Mouse (Mus musculus): ENCODE measurements around the gene Alms1. TPM values are rescaled to one million over a fixed set of nuclear protein-coding genes. Genes with fewer than 3 reads are reported as not detected.

Gene Alms1
- 4.3 and 4.7 TPM in 2 replicates for polyA plus RNA-seq (2014; fragmentation: Nextera tagmentation; extraction: Ambion mirVana)

DNA sequence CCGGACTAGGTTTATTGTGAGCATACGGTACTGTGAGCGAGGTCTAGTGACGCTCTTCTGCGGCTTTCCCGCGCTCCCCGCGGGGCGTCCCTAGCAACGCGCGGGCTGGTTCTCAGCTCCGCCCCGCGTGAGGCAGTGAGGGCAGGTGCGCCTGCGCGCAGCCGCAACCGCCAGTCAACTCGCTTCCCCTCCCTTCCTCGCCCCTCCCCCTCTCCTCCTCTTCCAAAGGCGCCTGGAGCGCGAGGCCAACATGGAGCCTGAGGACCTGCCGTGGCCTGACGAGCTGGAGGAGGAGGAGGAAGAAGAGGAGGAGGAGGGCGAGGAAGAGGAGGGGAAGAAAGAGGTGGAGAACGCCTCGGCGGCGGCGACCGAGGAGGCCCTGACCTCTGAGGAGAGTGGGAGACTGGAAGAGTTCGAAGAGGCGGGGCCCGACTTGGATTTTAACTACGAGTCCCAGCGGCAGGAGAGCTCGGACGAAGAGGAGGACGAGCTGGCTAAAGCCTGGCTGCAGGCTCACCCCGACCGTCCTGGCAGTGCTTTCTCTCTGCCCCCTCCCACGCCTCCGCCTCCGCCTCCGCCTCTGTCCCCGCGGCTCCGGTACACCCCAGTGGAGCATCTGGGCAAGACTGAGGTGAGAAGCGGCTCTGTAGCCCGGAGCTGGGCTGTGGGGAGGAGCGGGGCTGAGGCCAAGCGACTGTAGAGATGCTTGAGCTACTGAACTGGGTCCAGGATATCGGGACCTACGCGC lies at the start of gene Alms1:
Gene Alms1, plus strand, starts transcription at position 136 of the 748 bp plus-strand sequence.
- ATAC-seq (replicated peaks; ENCODE audit: insufficient number of reproducible peaks, low FRiP score, low TSS enrichment) = peak; percentile 94
- Histone ChIP-seq H3K36me3 (ENCODE audit: control insufficient read depth, insufficient read depth, low read length) (no peaks in the 10 kb centered on the region), H3K9me3 (replicated peaks; ENCODE audit: control insufficient read depth, low read length) (no peaks in the 10 kb centered on the region), H3K27ac (ENCODE audit: low read depth, low read length) (peak within 1 kb of the TSS; percentile 46; the same call in 1 of the 2 replicates), H3K4me1 (ENCODE audit: control insufficient read depth, insufficient read depth, low read length) (0 out of 2 replicates have a peak, but pooled peaks cover 10% of the 10 kb centered on the region), H3K9ac (ENCODE audit: low read depth, low read length) (peak within 1 kb of the TSS; percentile 78), H3K4me2 (peak within 1 kb of the TSS; percentile 71), H3K4me3 (ENCODE audit: low read depth, low read length) (peak within 1 kb of the TSS; percentile 72), H3K27me3 (ENCODE audit: control insufficient read depth, insufficient read depth, low read length) (no peaks in the 10 kb centered on the region)
- WGBS (ENCODE audit: insufficient replicate concordance) = 0% methylated on average over 58 of the region's 59 CpGs

DNA sequence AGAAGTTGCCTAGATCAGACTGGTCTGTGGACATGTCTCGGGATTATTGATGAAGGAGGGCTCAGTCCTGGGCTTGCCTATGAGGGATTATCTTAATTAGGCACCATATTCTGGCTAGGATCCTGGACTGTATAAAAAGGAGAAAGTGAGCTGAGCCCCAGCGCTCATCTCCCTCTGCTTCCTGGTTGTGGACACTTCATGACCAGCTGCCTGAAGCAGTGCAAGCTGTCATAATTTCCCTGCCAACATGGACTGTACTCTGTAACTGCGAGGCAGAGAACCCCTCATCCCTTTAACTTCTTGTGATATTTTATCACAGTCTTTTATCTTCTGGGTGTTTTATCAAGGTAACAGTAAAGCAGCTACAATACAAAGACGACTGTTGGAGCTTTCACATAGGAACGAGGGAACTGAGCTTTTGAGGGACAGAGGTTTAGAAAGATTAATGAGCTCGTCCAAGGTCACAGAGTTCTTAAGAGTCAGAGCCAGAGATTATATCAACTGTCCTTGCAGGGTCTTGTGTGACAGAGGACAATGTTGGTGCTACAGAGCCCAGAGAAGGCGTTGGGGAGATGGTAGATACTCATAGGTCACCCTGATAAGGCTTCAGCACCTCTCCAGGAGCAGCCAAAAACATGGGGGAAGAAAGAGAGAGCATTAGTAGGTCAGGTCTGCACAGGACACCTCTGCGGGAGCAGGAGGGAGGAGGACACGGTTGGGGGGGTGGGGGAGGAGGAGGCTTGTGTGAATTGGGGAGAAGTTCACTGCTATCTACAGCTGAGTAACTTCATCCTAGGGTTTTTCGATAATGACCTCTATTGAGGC lies 43.8 kb upstream of the Alms1 start:
- H3K27me3 ChIP-seq (ENCODE audit: control insufficient read depth, insufficient read depth, low read length) = no peaks in the 10 kb centered on the region

DNA sequence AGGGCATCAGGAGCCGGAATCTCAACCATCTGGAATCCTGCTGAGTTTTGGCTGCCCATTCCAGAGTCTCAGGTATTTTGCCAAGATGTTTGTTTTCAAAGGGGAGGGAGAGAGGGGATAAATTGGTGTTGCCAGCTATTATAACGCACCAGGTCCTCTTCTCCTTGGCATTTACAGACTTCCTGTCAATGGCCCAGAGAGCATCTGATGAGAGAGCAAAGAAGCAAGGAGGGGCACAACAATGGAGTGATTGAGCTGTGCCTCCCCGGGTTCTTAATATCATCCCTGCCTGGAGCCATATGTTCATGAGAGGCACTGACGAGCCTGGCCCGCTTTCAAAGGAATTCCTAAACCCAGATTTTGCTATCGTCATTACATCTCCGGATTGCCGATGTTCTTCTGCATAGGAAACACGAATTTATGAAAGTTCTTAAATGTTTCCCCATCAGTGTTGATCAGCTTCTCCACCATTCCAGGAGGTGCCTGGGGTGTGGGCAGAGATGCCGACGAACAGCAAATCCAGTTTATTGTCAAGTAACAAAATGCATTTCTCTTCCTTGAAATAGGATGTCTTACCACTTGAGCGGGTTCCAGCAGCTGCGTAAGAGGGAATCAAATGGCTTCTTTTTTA lies 43.0 kb upstream of the Alms1 start:
- H3K27me3 ChIP-seq (ENCODE audit: control insufficient read depth, insufficient read depth, low read length) = no peaks in the 10 kb centered on the region
- no peak overlapping the region for H3K4me3 ChIP-seq (ENCODE audit: low read depth, low read length)
- no peaks in the 10 kb centered on the region for H3K9me3 ChIP-seq (replicated peaks; ENCODE audit: control insufficient read depth, low read length)
- 73% methylated on average over 13 of the region's 13 CpGs for WGBS (ENCODE audit: insufficient replicate concordance)
- no peaks in the 10 kb centered on the region for H3K36me3 ChIP-seq (ENCODE audit: control insufficient read depth, insufficient read depth, low read length)
- H3K4me1 ChIP-seq (ENCODE audit: control insufficient read depth, insufficient read depth, low read length) = no peaks in the 10 kb centered on the region
- no peak overlapping the region for H3K9ac ChIP-seq (ENCODE audit: low read depth, low read length)
- no peak overlapping the region for H3K27ac ChIP-seq (ENCODE audit: low read depth, low read length)
- no peak for ATAC-seq (replicated peaks; ENCODE audit: insufficient number of reproducible peaks, low FRiP score, low TSS enrichment)
- no peak overlapping the region for H3K4me2 ChIP-seq

More for the DNA sequence above, 43.8 kb upstream of the Alms1 start:
- no peak for ATAC-seq (replicated peaks; ENCODE audit: insufficient number of reproducible peaks, low FRiP score, low TSS enrichment)
- 62% methylated on average over 10 of the region's 10 CpGs for WGBS (ENCODE audit: insufficient replicate concordance)
- no peaks in the 10 kb centered on the region for H3K9me3 ChIP-seq (replicated peaks; ENCODE audit: control insufficient read depth, low read length)
- H3K9ac ChIP-seq (ENCODE audit: low read depth, low read length) = no peak overlapping the region
- no peaks in the 10 kb centered on the region for H3K36me3 ChIP-seq (ENCODE audit: control insufficient read depth, insufficient read depth, low read length)
- no peak overlapping the region for H3K27ac ChIP-seq (ENCODE audit: low read depth, low read length)
- no peak overlapping the region for H3K4me3 ChIP-seq (ENCODE audit: low read depth, low read length)
- H3K4me2 ChIP-seq = no peak overlapping the region
- no peaks in the 10 kb centered on the region for H3K4me1 ChIP-seq (ENCODE audit: control insufficient read depth, insufficient read depth, low read length)

DNA sequence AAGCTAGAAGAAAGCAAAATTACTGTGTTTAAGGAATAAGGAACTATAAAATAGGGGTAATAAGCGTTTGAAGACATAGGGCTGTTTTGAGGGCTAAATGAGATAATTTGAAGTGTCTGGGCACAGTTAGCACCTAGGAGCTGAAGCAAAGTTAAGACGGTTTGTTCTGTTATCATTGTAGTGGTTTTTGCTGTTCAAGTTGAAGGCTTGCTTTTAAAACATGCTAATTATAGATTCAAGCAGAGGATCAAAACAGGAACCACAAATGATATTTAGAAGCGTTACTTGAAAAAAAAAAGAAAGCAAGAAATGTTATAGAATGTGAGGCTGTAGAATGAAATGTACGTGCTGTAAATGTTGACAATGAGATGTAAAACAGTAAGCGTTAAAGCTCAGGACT lies 39.7 kb upstream of the Alms1 start:
- no peak overlapping the region for H3K9ac ChIP-seq (ENCODE audit: low read depth, low read length)
- no peaks in the 10 kb centered on the region for H3K4me1 ChIP-seq (ENCODE audit: control insufficient read depth, insufficient read depth, low read length)
- WGBS (ENCODE audit: insufficient replicate concordance) = 70% methylated on average over 5 of the region's 5 CpGs
- no peak overlapping the region for H3K27ac ChIP-seq (ENCODE audit: low read depth, low read length)
- no peak overlapping the region for H3K4me2 ChIP-seq
- no peak overlapping the region for H3K4me3 ChIP-seq (ENCODE audit: low read depth, low read length)
- no peak for ATAC-seq (replicated peaks; ENCODE audit: insufficient number of reproducible peaks, low FRiP score, low TSS enrichment)
- no peaks in the 10 kb centered on the region for H3K27me3 ChIP-seq (ENCODE audit: control insufficient read depth, insufficient read depth, low read length)
- H3K9me3 ChIP-seq (replicated peaks; ENCODE audit: control insufficient read depth, low read length) = no peaks in the 10 kb centered on the region
- no peaks in the 10 kb centered on the region for H3K36me3 ChIP-seq (ENCODE audit: control insufficient read depth, insufficient read depth, low read length)

DNA sequence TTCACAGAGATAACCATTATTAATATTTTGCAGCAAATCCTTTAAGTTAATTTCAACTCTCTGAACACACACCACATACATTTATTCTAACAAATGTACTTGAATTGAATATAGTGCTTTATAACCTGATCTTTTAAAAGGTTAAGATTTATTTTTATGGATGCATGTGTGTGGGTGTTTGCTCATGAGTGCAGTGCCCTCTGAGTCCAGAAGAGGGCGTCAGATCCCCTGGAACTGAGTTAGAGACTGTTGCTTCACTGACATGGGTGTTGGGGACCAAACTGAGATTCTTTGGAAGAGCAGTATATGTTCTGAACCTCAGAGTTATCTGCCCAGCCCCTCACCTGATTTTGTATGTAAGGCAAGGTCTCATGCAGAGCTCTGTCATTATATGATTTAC lies 25.0 kb upstream of the Alms1 start:
- no peaks in the 10 kb centered on the region for H3K4me1 ChIP-seq (ENCODE audit: control insufficient read depth, insufficient read depth, low read length)
- no peak overlapping the region for H3K27ac ChIP-seq (ENCODE audit: low read depth, low read length)
- no peak overlapping the region for H3K4me2 ChIP-seq
- no peak for ATAC-seq (replicated peaks; ENCODE audit: insufficient number of reproducible peaks, low FRiP score, low TSS enrichment)
- no peaks in the 10 kb centered on the region for H3K27me3 ChIP-seq (ENCODE audit: control insufficient read depth, insufficient read depth, low read length)
- H3K9me3 ChIP-seq (replicated peaks; ENCODE audit: control insufficient read depth, low read length) = no peaks in the 10 kb centered on the region
- WGBS (ENCODE audit: insufficient replicate concordance) = 24% methylated on average over 1 of the region's 1 CpGs
- H3K36me3 ChIP-seq (ENCODE audit: control insufficient read depth, insufficient read depth, low read length) = no peaks in the 10 kb centered on the region
- no peak overlapping the region for H3K9ac ChIP-seq (ENCODE audit: low read depth, low read length)
- H3K4me3 ChIP-seq (ENCODE audit: low read depth, low read length) = no peak overlapping the region

DNA sequence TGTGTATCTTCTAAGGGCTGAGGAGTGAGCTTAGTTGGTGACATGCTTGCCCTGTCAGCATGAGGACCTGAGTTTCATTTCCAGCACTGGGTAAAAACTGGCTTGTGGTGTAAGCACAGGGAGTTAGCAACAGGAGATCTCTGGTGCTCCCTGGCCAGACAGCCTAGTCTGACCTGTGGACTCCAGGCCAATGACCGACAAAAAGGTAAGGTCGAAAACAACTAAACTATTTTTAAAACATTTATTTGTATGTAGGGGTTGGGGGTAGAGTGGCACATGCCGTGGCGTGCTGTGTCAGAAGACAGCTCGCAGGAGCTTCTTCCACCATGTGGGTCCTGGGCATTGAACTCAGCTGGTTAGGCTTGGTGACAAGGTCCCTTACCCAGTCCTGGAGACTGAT lies 14.5 kb upstream of the Alms1 start:
- ATAC-seq (replicated peaks; ENCODE audit: insufficient number of reproducible peaks, low FRiP score, low TSS enrichment) = no peak
- Histone ChIP-seq H3K27me3 (ENCODE audit: control insufficient read depth, insufficient read depth, low read length) (no peaks in the 10 kb centered on the region), H3K27ac (ENCODE audit: low read depth, low read length) (no peak overlapping the region), H3K4me2 (no peak overlapping the region), H3K9ac (ENCODE audit: low read depth, low read length) (no peak overlapping the region), H3K36me3 (ENCODE audit: control insufficient read depth, insufficient read depth, low read length) (no peaks in the 10 kb centered on the region), H3K4me1 (ENCODE audit: control insufficient read depth, insufficient read depth, low read length) (no peaks in the 10 kb centered on the region), H3K4me3 (ENCODE audit: low read depth, low read length) (no peak overlapping the region), H3K9me3 (replicated peaks; ENCODE audit: control insufficient read depth, low read length) (no peaks in the 10 kb centered on the region)
- 86% methylated on average over 5 of the region's 5 CpGs for WGBS (ENCODE audit: insufficient replicate concordance)

DNA sequence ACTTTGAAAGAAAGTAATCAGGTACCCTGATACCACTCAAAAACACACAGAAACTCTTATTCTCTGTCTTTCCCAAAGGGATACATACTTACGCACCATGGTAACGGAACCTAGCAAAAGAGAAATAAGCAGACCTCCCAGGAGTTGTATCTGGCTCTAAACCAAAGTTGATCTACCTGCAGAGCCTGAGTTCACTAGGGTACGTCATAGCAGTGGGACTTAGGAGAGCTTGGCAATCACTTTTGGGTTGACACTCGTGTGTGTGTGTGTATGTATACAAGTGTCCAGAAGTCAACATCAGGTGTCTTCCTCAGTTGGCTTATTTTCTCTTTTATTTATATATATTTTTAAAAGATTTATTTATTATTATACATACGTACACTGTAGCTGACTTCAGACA lies 5.6 kb upstream of the Alms1 start:
- Histone ChIP-seq H3K4me1 (ENCODE audit: control insufficient read depth, insufficient read depth, low read length) (no peaks in the 10 kb centered on the region), H3K27ac (ENCODE audit: low read depth, low read length) (no peak overlapping the region), H3K4me2 (no peak overlapping the region), H3K9me3 (replicated peaks; ENCODE audit: control insufficient read depth, low read length) (no peaks in the 10 kb centered on the region), H3K27me3 (ENCODE audit: control insufficient read depth, insufficient read depth, low read length) (no peaks in the 10 kb centered on the region), H3K36me3 (ENCODE audit: control insufficient read depth, insufficient read depth, low read length) (no peaks in the 10 kb centered on the region), H3K9ac (ENCODE audit: low read depth, low read length) (no peak overlapping the region), H3K4me3 (ENCODE audit: low read depth, low read length) (no peak overlapping the region)
- WGBS (ENCODE audit: insufficient replicate concordance) = 78% methylated on average over 5 of the region's 5 CpGs
- no peak for ATAC-seq (replicated peaks; ENCODE audit: insufficient number of reproducible peaks, low FRiP score, low TSS enrichment)

DNA sequence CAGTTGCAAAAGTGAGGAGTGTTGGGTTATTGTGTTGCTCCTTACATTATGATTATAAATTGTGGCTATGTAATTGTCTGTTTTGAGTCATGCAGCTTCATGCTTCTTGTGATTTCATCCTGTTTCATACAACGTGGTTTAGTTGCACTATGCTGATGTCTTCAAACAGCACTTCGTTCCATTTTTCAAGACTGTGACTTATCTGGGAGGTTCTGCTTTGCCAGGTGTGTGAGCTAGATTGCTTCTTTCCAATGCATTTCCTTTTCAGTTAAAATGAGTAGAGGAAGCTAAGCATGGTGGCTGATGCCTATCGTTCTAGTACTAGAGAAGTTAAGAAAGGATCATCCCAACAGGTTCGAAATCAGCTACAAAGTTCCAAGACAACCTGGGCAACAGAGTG lies 2.7 kb upstream of the Alms1 start:
- Histone ChIP-seq H3K9ac (ENCODE audit: low read depth, low read length) (no peak overlapping the region), H3K4me2 (no peak overlapping the region), H3K9me3 (replicated peaks; ENCODE audit: control insufficient read depth, low read length) (no peaks in the 10 kb centered on the region), H3K4me3 (ENCODE audit: low read depth, low read length) (no peak overlapping the region), H3K27me3 (ENCODE audit: control insufficient read depth, insufficient read depth, low read length) (no peaks in the 10 kb centered on the region), H3K27ac (ENCODE audit: low read depth, low read length) (no peak overlapping the region), H3K4me1 (ENCODE audit: control insufficient read depth, insufficient read depth, low read length) (0 out of 2 replicates have a peak, but pooled peaks cover 7% of the 10 kb centered on the region), H3K36me3 (ENCODE audit: control insufficient read depth, insufficient read depth, low read length) (no peaks in the 10 kb centered on the region)
- no peak for ATAC-seq (replicated peaks; ENCODE audit: insufficient number of reproducible peaks, low FRiP score, low TSS enrichment)
- WGBS (ENCODE audit: insufficient replicate concordance) = 77% methylated on average over 4 of the region's 4 CpGs

All from heart, embryonic 11.5 days (tissue).